Mouse (Mus musculus): ENCODE measurements around the gene Fgd1.

The Fgd1 gene

DNA sequence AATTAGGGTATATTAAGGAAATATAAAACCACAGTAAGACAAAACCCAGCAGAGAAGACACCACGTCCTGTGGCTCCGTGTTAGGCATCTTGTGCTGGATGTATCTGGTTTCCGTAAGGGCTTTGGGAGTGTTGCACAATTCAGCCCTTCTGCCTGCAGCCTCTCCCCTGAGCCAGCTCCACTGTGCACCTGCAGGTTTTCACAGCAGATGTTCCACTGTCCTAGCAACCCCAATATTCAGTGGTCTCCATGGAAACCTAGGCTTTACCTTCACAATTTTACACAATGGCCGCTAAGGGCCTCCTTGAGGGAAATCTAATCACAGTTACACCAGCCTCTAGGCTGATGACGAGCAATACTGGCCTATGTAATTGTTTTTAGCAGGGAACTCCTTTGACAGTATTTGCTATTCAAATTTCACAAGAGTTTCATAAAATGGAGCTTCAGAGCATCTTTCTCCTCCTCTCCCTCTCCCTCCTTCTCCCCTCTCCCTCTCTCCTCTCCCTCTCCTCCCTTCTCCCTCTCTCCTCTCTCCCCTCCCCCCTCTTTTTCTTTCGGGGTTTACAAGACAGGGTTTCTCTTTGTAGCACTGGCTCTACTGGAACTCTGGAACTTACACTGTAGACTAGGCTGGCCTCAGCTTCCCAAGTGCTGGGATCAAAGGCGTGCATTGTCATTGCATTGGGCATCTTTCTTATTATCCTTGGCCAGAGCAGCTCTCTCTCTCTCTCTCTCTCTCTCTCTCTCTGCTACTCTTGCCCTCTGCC is 61.5 kb downstream of the Fgd1 start:
- no peaks in the 10 kb centered on the region for H3K36me3 ChIP-seq (ENCODE audit: insufficient read depth, low read length)
- no peaks in the 10 kb centered on the region for H3K9me3 ChIP-seq (ENCODE audit: low read length)
- TF ChIP-seq CTCF (conservative IDR thresholded peaks at IDR 0.05; ENCODE audit: low read length) (no peak), NANOG (IDR thresholded peaks at IDR 0.05; ENCODE audit: borderline replicate concordance, low read length) (no peak), POU5F1 (IDR thresholded peaks at IDR 0.05; ENCODE audit: borderline replicate concordance, low read length) (no peak)
- no peaks in the 10 kb centered on the region for H3K27me3 ChIP-seq (ENCODE audit: insufficient read depth, low read length)
- H3K4me1 ChIP-seq (replicated peaks; ENCODE audit: low read depth, low read length), result 0 out of 2 replicates have a peak, but pooled peaks cover 6% of the 10 kb centered on the region
- H3K4me3 ChIP-seq (replicated peaks; ENCODE audit: low read length), result no peak overlapping the region

DNA sequence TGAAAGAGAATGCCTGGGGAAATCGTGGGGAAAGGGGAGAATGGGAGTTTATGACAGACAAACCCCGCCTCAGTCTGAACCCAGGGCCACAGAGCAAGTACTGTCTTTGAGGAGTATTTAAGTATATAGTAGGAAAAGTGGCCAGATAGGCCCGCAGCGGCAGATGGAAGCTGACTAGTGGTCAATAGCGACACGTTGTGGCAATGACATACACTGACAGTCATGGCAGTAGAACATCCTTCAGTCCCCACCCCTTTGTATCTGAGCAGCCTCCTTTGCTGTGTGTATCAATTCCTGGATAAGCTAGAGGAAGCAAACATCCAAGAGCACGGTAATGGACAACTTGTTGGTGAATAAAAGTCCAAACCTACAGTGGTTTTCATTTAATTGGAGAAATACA is 70.8 kb downstream of the Fgd1 start:
- no peak overlapping the region for H3K4me3 ChIP-seq (replicated peaks; ENCODE audit: low read length)
- no peaks in the 10 kb centered on the region for H3K36me3 ChIP-seq (ENCODE audit: insufficient read depth, low read length)
- TF ChIP-seq NANOG (IDR thresholded peaks at IDR 0.05; ENCODE audit: borderline replicate concordance, low read length), result no peak
- TF ChIP-seq CTCF (conservative IDR thresholded peaks at IDR 0.05; ENCODE audit: low read length), result peak; percentile 23; the same call in 1 of the 2 replicates
- no peak for TF ChIP-seq POU5F1 (IDR thresholded peaks at IDR 0.05; ENCODE audit: borderline replicate concordance, low read length)
- no peaks in the 10 kb centered on the region for H3K9me3 ChIP-seq (ENCODE audit: low read length)
- H3K27me3 ChIP-seq (ENCODE audit: insufficient read depth, low read length), result no peaks in the 10 kb centered on the region
- peaks cover 16% of the 10 kb centered on the region for H3K4me1 ChIP-seq (replicated peaks; ENCODE audit: low read depth, low read length)

DNA sequence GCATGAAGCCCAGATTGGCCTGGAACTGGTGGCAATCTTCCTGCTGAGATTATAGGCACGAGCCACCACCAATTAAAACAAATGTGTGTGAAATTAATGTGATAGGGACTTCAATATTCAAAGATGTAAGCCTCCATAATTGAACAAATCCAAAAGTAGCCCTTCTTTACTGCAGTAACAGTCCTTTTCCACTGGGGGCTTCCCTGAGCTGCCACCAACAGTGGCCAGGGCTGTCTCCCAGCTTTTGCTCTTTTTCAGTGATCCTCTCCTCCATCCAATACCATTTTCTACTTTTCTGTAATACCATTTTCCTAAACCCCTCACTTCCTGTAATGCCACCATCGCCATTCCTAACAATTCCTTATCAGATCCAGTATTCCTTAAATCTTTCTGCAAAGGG is 71.5 kb downstream of the Fgd1 start:
- no peak for TF ChIP-seq NANOG (IDR thresholded peaks at IDR 0.05; ENCODE audit: borderline replicate concordance, low read length)
- TF ChIP-seq CTCF (conservative IDR thresholded peaks at IDR 0.05; ENCODE audit: low read length), result peak; percentile 55
- no peak for TF ChIP-seq POU5F1 (IDR thresholded peaks at IDR 0.05; ENCODE audit: borderline replicate concordance, low read length)
- Histone ChIP-seq H3K4me3 (replicated peaks; ENCODE audit: low read length) (no peak overlapping the region), H3K36me3 (ENCODE audit: insufficient read depth, low read length) (no peaks in the 10 kb centered on the region), H3K4me1 (replicated peaks; ENCODE audit: low read depth, low read length) (peaks cover 22% of the 10 kb centered on the region), H3K9me3 (ENCODE audit: low read length) (no peaks in the 10 kb centered on the region), H3K27me3 (ENCODE audit: insufficient read depth, low read length) (no peaks in the 10 kb centered on the region)

DNA sequence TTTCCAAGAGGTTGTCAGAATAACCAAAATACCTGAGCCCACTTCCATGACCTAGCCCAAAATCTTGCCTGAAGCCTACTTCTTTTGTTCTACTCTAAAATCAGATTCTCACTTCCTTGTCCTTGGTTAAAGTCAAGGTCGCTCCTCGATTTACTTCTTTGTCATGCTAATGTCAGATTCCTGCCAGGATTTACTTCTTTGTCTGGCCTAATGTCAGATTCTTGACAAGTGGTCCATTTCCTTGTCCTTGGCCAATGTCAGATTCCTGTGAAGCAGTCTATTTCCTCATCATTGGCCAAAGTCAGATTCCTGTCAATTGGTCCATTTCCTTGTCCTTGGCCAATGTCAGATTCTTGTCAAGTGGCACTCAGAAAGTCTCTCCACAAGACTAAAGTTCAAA is 78.0 kb downstream of the Fgd1 start:
- Histone ChIP-seq H3K4me1 (replicated peaks; ENCODE audit: low read depth, low read length) (peaks cover 36% of the 10 kb centered on the region), H3K27me3 (ENCODE audit: insufficient read depth, low read length) (no peaks in the 10 kb centered on the region), H3K4me3 (replicated peaks; ENCODE audit: low read length) (no peak overlapping the region), H3K36me3 (ENCODE audit: insufficient read depth, low read length) (no peaks in the 10 kb centered on the region), H3K9me3 (ENCODE audit: low read length) (no peaks in the 10 kb centered on the region)
- TF ChIP-seq POU5F1 (IDR thresholded peaks at IDR 0.05; ENCODE audit: borderline replicate concordance, low read length) (peak; percentile 46; the same call in 1 of the 2 replicates), NANOG (IDR thresholded peaks at IDR 0.05; ENCODE audit: borderline replicate concordance, low read length) (peak; percentile 75), CTCF (conservative IDR thresholded peaks at IDR 0.05; ENCODE audit: low read length) (no peak)

DNA sequence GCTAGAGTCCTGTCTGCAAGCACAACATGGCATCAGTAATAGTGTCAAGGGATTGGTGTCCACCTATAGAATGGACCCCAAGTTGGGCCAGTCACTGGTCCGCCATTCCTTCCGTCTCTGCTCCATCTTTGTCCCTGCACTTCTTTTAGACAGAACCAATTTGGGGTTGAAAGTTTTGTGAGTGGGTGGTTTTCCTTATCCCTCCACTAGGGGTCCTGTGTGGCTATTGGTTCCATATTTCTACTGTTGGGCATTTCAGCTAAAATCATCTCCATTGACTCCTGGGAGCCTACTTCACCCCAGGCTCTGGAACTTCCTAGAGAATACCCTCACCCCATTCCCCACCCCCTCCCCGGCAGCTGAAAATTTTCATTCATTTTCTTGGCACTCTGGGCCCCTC is 84.5 kb downstream of the Fgd1 start:
- Histone ChIP-seq H3K27me3 (ENCODE audit: insufficient read depth, low read length) (no peaks in the 10 kb centered on the region), H3K4me3 (replicated peaks; ENCODE audit: low read length) (no peak overlapping the region), H3K9me3 (ENCODE audit: low read length) (no peaks in the 10 kb centered on the region), H3K4me1 (replicated peaks; ENCODE audit: low read depth, low read length) (peaks cover 16% of the 10 kb centered on the region), H3K36me3 (ENCODE audit: insufficient read depth, low read length) (no peaks in the 10 kb centered on the region)
- TF ChIP-seq POU5F1 (IDR thresholded peaks at IDR 0.05; ENCODE audit: borderline replicate concordance, low read length), result no peak
- TF ChIP-seq CTCF (conservative IDR thresholded peaks at IDR 0.05; ENCODE audit: low read length), result peak; percentile 29

DNA sequence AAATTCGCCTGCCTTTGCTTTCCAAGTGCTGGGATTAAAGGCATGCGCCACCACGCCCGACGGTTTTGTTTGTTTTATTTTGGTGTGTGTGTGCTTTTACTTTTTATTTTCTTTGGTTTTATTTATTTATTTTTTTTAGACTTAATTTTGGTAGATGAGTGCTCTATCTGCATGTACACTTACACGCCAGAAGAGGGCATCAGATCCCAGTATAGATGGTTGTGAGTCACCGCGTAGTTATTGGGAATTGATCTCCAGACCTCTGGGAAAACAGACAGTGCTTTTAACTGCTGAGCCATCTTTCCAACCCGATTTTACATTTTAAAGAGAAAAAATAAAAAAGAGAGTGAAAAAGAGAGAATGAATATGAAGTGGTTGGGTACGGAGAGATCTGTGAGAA is 86.8 kb downstream of the Fgd1 start:
- H3K4me3 ChIP-seq (replicated peaks; ENCODE audit: low read length), result no peak overlapping the region
- TF ChIP-seq POU5F1 (IDR thresholded peaks at IDR 0.05; ENCODE audit: borderline replicate concordance, low read length) (no peak), CTCF (conservative IDR thresholded peaks at IDR 0.05; ENCODE audit: low read length) (peak; percentile 37), NANOG (IDR thresholded peaks at IDR 0.05; ENCODE audit: borderline replicate concordance, low read length) (no peak)
- H3K36me3 ChIP-seq (ENCODE audit: insufficient read depth, low read length), result no peaks in the 10 kb centered on the region
- no peaks in the 10 kb centered on the region for H3K27me3 ChIP-seq (ENCODE audit: insufficient read depth, low read length)
- 0 out of 2 replicates have a peak, but pooled peaks cover 8% of the 10 kb centered on the region for H3K4me1 ChIP-seq (replicated peaks; ENCODE audit: low read depth, low read length)
- H3K9me3 ChIP-seq (ENCODE audit: low read length), result no peaks in the 10 kb centered on the region
